Mouse (Mus musculus) liver, embryonic 14.5 days (tissue): ENCODE results near the gene Npas3. TPM values are rescaled to one million over a fixed set of nuclear protein-coding genes. Genes with fewer than 3 reads are reported as not detected.

Source experiments
- ATAC-seq: fragments of 200-750 bp; cut with Nextera tagmentation; 2 replicates; pipeline ENCODE4 v1.8.0; 2017; ENCODE audit warnings: moderate number of reproducible peaks, mild to moderate bottlenecking, moderate library complexity; ENCODE audit not compliant: insufficient read depth
- DNase-seq, 3 experiments: peaks; one replicate each; pipeline ENCODE4 v3.0.0-alpha.2; 2012 to 2013; ENCODE audit warnings: low read depth in 3 of 3, low spot score in 3 of 3
- H3K27ac ChIP-seq: fragments of 300-500 bp; sonication (generic); 2 replicates; pipeline ENCODE4 v1.5.1; 2014; ENCODE audit warnings: moderate library complexity, mild to moderate bottlenecking, control low read depth, inconsistent platforms
- H3K27me3 ChIP-seq: fragments of 300-500 bp; sonication (generic); 2 replicates; pipeline ENCODE4 v1.6.1; 2014; ENCODE audit warnings: mild to moderate bottlenecking, low read length, moderate library complexity; ENCODE audit not compliant: control insufficient read depth, insufficient read depth
- H3K36me3 ChIP-seq: fragments of 300-500 bp; sonication (generic); replicated peaks from 2 replicates; pipeline ENCODE4 v1.6.1; 2014; ENCODE audit warnings: low read depth; ENCODE audit not compliant: control insufficient read depth, insufficient read depth
- H3K4me1 ChIP-seq, 2 experiments: fragments of 200-500 bp in 1 of 2; fragments of 300-500 bp in 1 of 2; sonication (generic) in 1 of 2; replicated peaks; 2 replicates each; pipeline ENCODE4 v1.6.1; 2012 to 2014; ENCODE audit warnings: antibody characterized with exemption in 1 of 2, inconsistent platforms in 1 of 2, low read length in 1 of 2; ENCODE audit not compliant: control insufficient read depth in 2 of 2, insufficient read depth in 2 of 2
- H3K4me2 ChIP-seq: fragments of 300-500 bp; sonication (generic); 2 replicates; pipeline ENCODE4 v1.6.1; 2014; ENCODE audit warnings: low read depth, mild to moderate bottlenecking, control low read depth, moderate library complexity
- H3K4me3 ChIP-seq, 2 experiments: fragments of 200-500 bp in 1 of 2; fragments of 300-500 bp in 1 of 2; sonication (generic) in 1 of 2; 2 replicates each; pipeline ENCODE4 v1.5.1; 2012 to 2014; ENCODE audit warnings: low read depth in 2 of 2, low read length in 2 of 2, mild to moderate bottlenecking in 2 of 2, control low read depth in 1 of 2, inconsistent platforms in 1 of 2, moderate library complexity in 1 of 2; ENCODE audit not compliant: insufficient read depth in 1 of 2
- H3K9ac ChIP-seq: fragments of 300-500 bp; sonication (generic); replicated peaks from 2 replicates; pipeline ENCODE4 v1.6.1; 2014; ENCODE audit warnings: mild to moderate bottlenecking, control low read depth, moderate library complexity
- H3K9me3 ChIP-seq: fragments of 300-500 bp; sonication (generic); 2 replicates; pipeline ENCODE4 v1.6.1; 2016; ENCODE audit warnings: low read length, mixed read lengths; ENCODE audit not compliant: control insufficient read depth
- CTCF ChIP-seq: IDR thresholded peaks from 2 replicates; pipeline ENCODE4 v1.5.1; 2016; ENCODE audit warnings: antibody characterized with exemption, low read depth, control low read depth
- EP300 ChIP-seq: IDR thresholded peaks from 2 replicates; pipeline ENCODE4 v1.6.1; 2016; ENCODE audit warnings: antibody characterized with exemption, low read depth
- WGBS: fragments of 180-500 bp; shearing (Covaris S2); extraction: QIAGEN DNeasy Blood & Tissue Kit; methylation state at CpG from one replicate; pipeline ENCODE4 v1.1.7; 2014; ENCODE audit not compliant: insufficient replicate concordance; 5-methylcytosine and 5-hydroxymethylcytosine counted together
- polyA plus RNA-seq, 2 experiments: library from polyadenylated mRNA; depleted of rRNA in 1 of 2; stranded (reverse) in 1 of 2; unstranded in 1 of 2; fragments of >200 nt; fragmentation: Nextera tagmentation in 1 of 2; extraction: Ambion mirVana in 1 of 2; gene quantifications; 2 replicates each; pipeline versions ENCODE4 v1.2.1 to v1.2.3; 2012 to 2014

Gene Npas3
- polyA plus RNA-seq, 2 experiments: 0.08 to 0.09 TPM

- Histone ChIP-seq H3K27me3 (no peaks in the 10 kb centered on the region), H3K27ac (no peak overlapping the region), H3K9me3 (no peaks in the 10 kb centered on the region), H3K36me3 (no peaks in the 10 kb centered on the region), H3K9ac (no peak overlapping the region), H3K4me2 (no peak overlapping the region), H3K4me1 (no peaks in the 10 kb centered on the region), H3K4me3 (no peak overlapping the region)
- DNase-seq: no peak
- no peak for TF ChIP-seq CTCF
- TF ChIP-seq EP300: no peak
- 66% methylated on average over 7 of the region's 7 CpGs for WGBS
- no peak for ATAC-seq
Measured at GRCm38 (mm10) chr12:53722156-53722555, 473.7 kb downstream of the Npas3 start.

GRCm38 (mm10) chr12:53722718-53723698, 474.5 kb downstream of the Npas3 start:
- Histone ChIP-seq H3K27me3 (no peaks in the 10 kb centered on the region), H3K4me3 (no peak overlapping the region), H3K4me1 (no peaks in the 10 kb centered on the region), H3K9ac (no peak overlapping the region), H3K36me3 (no peaks in the 10 kb centered on the region), H3K4me2 (no peak overlapping the region), H3K27ac (no peak overlapping the region), H3K9me3 (no peaks in the 10 kb centered on the region)
- ATAC-seq (no peak), DNase-seq (no peak)
- 75% methylated on average over 15 of the region's 15 CpGs for WGBS
- no peak for TF ChIP-seq CTCF
- TF ChIP-seq EP300: no peak

- Histone ChIP-seq H3K27ac (no peak overlapping the region), H3K9me3 (no peaks in the 10 kb centered on the region), H3K9ac (no peak overlapping the region), H3K27me3 (no peaks in the 10 kb centered on the region), H3K4me2 (no peak overlapping the region), H3K4me1 (no peaks in the 10 kb centered on the region), H3K4me3 (no peak overlapping the region), H3K36me3 (no peaks in the 10 kb centered on the region)
- TF ChIP-seq CTCF (no peak), EP300 (no peak)
- no peak for DNase-seq
- 67% methylated on average over 5 of the region's 5 CpGs for WGBS
- no peak for ATAC-seq
Measured at GRCm38 (mm10) chr12:53729275-53729674, 480.8 kb downstream of the Npas3 start.

- ATAC-seq (no peak), DNase-seq (no peak)
- 71% methylated on average over 16 of the region's 16 CpGs for WGBS
- Histone ChIP-seq H3K9ac (no peak overlapping the region), H3K4me1 (no peaks in the 10 kb centered on the region), H3K4me3 (no peak overlapping the region), H3K9me3 (no peaks in the 10 kb centered on the region), H3K27ac (no peak overlapping the region), H3K36me3 (no peaks in the 10 kb centered on the region), H3K27me3 (no peaks in the 10 kb centered on the region), H3K4me2 (no peak overlapping the region)
- TF ChIP-seq CTCF (no peak), EP300 (no peak)
Measured at GRCm38 (mm10) chr12:53738549-53739292, 490.2 kb downstream of the Npas3 start.

GRCm38 (mm10) chr12:53746653-53747052, 498.2 kb downstream of the Npas3 start:
- TF ChIP-seq CTCF: peak; percentile 59
- TF ChIP-seq EP300: no peak
- no peak overlapping the region for H3K9ac ChIP-seq
- ATAC-seq (no peak), DNase-seq (no peak)
- no peak overlapping the region for H3K27ac ChIP-seq
- no peak overlapping the region for H3K4me3 ChIP-seq
- H3K9me3 ChIP-seq: no peaks in the 10 kb centered on the region
- WGBS: 37% methylated on average over 5 of the region's 5 CpGs
- no peaks in the 10 kb centered on the region for H3K27me3 ChIP-seq
- no peak overlapping the region for H3K4me2 ChIP-seq
- H3K4me1 ChIP-seq: no peaks in the 10 kb centered on the region
- no peaks in the 10 kb centered on the region for H3K36me3 ChIP-seq
